Mouse (Mus musculus): ENCODE measurements around the gene Zdhhc3.

GRCm38 (mm10) chr9:123136953-123137682 is 24.1 kb upstream of the Zdhhc3 start:
- TF ChIP-seq CTCF (conservative IDR thresholded peaks at IDR 0.05; ENCODE audit: insufficient read depth, insufficient read length, low read depth, low read length) (no peak), POLR2A (IDR thresholded peaks at IDR 0.05; ENCODE audit: low read depth, low read length) (no peak)

All from kidney, adult 2 months (tissue).